ENCODE assay signal across 21 mouse cellular contexts in the genomic region with DNA sequence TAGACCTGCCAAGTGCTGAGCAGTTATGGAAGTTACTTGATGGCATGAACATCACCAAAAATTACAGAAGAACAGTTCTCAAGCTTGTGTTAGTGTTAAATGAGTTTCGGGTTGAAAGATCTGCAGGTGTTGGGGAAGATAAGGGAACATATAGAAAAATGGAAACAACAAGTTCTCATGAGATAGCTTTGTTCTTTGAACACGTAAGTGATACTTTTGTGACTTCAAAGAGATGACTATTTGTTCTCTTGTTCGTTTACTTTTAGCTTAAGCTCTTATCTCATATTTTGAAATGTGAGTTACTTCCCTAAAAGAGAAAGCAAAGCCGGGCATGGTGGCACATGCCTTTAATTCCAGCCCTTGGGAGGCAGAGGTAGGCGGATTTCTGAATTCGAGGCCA. TPM values are rescaled to one million over a fixed set of nuclear protein-coding genes. Genes with fewer than 3 reads are reported as not detected.
"Had no signal": no experiment of that assay in that cellular context is flagged by ENCODE, and none has a peak within 500 bp of the region (broad histone marks: within the 10 kb centered on the region; RNA-seq: fewer than 3 reads in every experiment).

No protein-coding gene starts in this region.

- H3K9me3 ChIP-seq: limb, embryonic 12.5 days; midbrain, embryonic 12.5 days; neural tube, embryonic 13.5 days had no signal

- H3K36me3 ChIP-seq: limb, embryonic 12.5 days; midbrain, embryonic 12.5 days; neural tube, embryonic 13.5 days had no signal

- H3K4me3 ChIP-seq: layer of hippocampus, adult 2 months; limb, embryonic 12.5 days; midbrain, embryonic 12.5 days; neural tube, embryonic 13.5 days had no signal

- H3K27me3 ChIP-seq: limb, embryonic 12.5 days; midbrain, embryonic 12.5 days had no signal

- H3K4me2 ChIP-seq: limb, embryonic 12.5 days; midbrain, embryonic 12.5 days; neural tube, embryonic 13.5 days had no signal

- DNase-seq: kidney, adult 11 months; kidney, adult 9 months; kidney, postnatal 4 days; lung, adult 2 months; lung, postnatal 36 days; retina, postnatal 1 day; right cerebral cortex, postnatal 25 days; thymus, postnatal 36 days had no signal

- H3K4me1 ChIP-seq: limb, embryonic 12.5 days; midbrain, embryonic 12.5 days; neural tube, embryonic 13.5 days had no signal

- H3K9ac ChIP-seq: limb, embryonic 12.5 days; midbrain, embryonic 12.5 days; neural tube, embryonic 13.5 days had no signal

- H3K27ac ChIP-seq: kidney, postnatal 0 days; layer of hippocampus, adult 2 months; limb, embryonic 12.5 days; midbrain, embryonic 12.5 days; neural tube, embryonic 13.5 days had no signal

- ATAC-seq: lung, postnatal 0 days; midbrain, embryonic 16.5 days had no signal

RNA-seq across cellular contexts. Expression of a gene that starts 28.6 kb away (rescaled TPM):
- total RNA-seq: layer of hippocampus, adult 2 months; layer of hippocampus, postnatal 10 days; left cerebral cortex, postnatal 36 days; liver, adult 2 months; megakaryocyte, adult 5-6 weeks had no signal
- polyA plus RNA-seq: kidney, postnatal 0 days; liver, adult 2 months; lung, adult 2 months; lung, postnatal 0 days; midbrain, embryonic 12.5 days; midbrain, embryonic 16.5 days; neural tube, embryonic 13.5 days; small intestine, adult 2 months; stomach, embryonic 16.5 days had no signal
